Mouse (Mus musculus) heart, embryonic 14.5 days (tissue): ENCODE measurements around the gene Pds5b. TPM values are rescaled to one million over a fixed set of nuclear protein-coding genes. Genes with fewer than 3 reads are reported as not detected.
"Not testable (repeated sequence)": the region's sequence is repeated elsewhere in the genome, so short reads cannot be mapped to it uniquely, and the experiment has no call there.

Experiments used
- ATAC-seq: fragments of 200-750 bp; cut with Nextera tagmentation; 2 replicates; pipeline ENCODE4 v1.8.0; 2017; ENCODE audit warnings: low read depth, moderate TSS enrichment; ENCODE audit not compliant: insufficient number of reproducible peaks, insufficient read depth, low FRiP score
- H3K27ac ChIP-seq, 2 experiments: fragments of 200-500 bp in 1 of 2; fragments of 300-500 bp in 1 of 2; sonication (generic) in 1 of 2; replicated peaks in 1 of 2; 2 replicates each; pipeline ENCODE4 v1.5.1; 2012 to 2014; ENCODE audit warnings: low read depth in 2 of 2, low read length in 2 of 2, control low read depth in 1 of 2, mild to moderate bottlenecking in 1 of 2, mixed read lengths in 1 of 2; ENCODE audit not compliant: control insufficient read depth in 1 of 2, insufficient read depth in 1 of 2
- H3K27me3 ChIP-seq: fragments of 300-500 bp; sonication (generic); 2 replicates; pipeline ENCODE4 v1.6.1; 2014; ENCODE audit warnings: mild to moderate bottlenecking, low read length, control low read depth; ENCODE audit not compliant: control insufficient read depth, insufficient read depth
- H3K36me3 ChIP-seq: fragments of 300-500 bp; sonication (generic); 2 replicates; pipeline ENCODE4 v1.6.1; 2014; ENCODE audit warnings: mild to moderate bottlenecking, control low read depth, low read length, mixed read lengths; ENCODE audit not compliant: control insufficient read depth, insufficient read depth
- H3K4me1 ChIP-seq, 2 experiments: fragments of 200-500 bp in 1 of 2; fragments of 300-500 bp in 1 of 2; sonication (generic) in 1 of 2; 2 replicates each; pipeline ENCODE4 v1.6.1; 2012 to 2014; ENCODE audit warnings: low read length in 2 of 2, control low read depth in 1 of 2, mixed read lengths in 1 of 2; ENCODE audit not compliant: control insufficient read depth in 2 of 2, insufficient read depth in 2 of 2
- H3K4me2 ChIP-seq: fragments of 300-500 bp; sonication (generic); 2 replicates; pipeline ENCODE4 v1.6.1; 2014; ENCODE audit warnings: mild to moderate bottlenecking, low read length
- H3K4me3 ChIP-seq, 2 experiments: fragments of 200-500 bp in 1 of 2; fragments of 300-500 bp in 1 of 2; sonication (generic) in 1 of 2; 2 replicates each; pipeline ENCODE4 v1.5.1; 2012 to 2014; ENCODE audit warnings: low read length in 2 of 2, mild to moderate bottlenecking in 2 of 2, control low read depth in 1 of 2, low read depth in 1 of 2, moderate library complexity in 1 of 2; ENCODE audit not compliant: control insufficient read depth in 1 of 2, insufficient read depth in 1 of 2
- H3K9ac ChIP-seq: fragments of 300-500 bp; sonication (generic); 2 replicates; pipeline ENCODE4 v1.6.1; 2014; ENCODE audit warnings: mild to moderate bottlenecking, low read length
- H3K9me3 ChIP-seq: fragments of 300-500 bp; sonication (generic); 2 replicates; pipeline ENCODE4 v1.6.1; 2016; ENCODE audit warnings: low read length, control low read depth; ENCODE audit not compliant: control insufficient read depth
- WGBS: fragments of 180-500 bp; shearing (Covaris S2); extraction: QIAGEN DNeasy Blood & Tissue Kit; methylation state at CpG from one replicate; pipeline ENCODE4 v1.1.7; 2014; 5-methylcytosine and 5-hydroxymethylcytosine counted together
- polyA plus RNA-seq: library from polyadenylated mRNA; unstranded; fragments of >200 nt; fragmentation: Nextera tagmentation; extraction: Ambion mirVana; gene quantifications from 2 replicates; pipeline ENCODE4 v1.2.1, GENCODE M21; 2014

Gene Pds5b
- polyA plus RNA-seq, 1 experiment from 2014 or later = 23.4 TPM

DNA sequence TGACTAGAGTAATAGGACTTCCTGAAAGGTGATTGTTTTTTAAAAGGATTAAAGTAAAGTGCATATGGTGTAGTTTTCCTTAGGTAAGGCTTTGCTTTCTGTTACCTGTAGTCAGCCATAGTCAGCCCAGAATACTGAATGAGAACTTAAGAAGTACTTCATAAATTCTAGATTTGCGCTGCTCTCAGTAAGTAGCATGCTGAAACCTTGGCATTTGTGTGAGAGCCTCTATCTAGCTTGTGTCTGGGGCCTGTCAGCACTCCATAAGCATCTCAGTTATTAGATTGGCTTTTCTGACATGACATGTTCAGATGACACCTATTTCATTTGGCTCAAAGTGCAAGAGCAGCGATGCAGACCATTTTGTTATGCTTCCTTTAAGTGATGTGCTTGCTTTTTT lies 19.7 kb downstream of the Pds5b start:
- Histone ChIP-seq H3K4me1 (peaks cover 0 to 6% of the 10 kb centered on the region in 2 experiments; a peak in 1 of 4 replicates), H3K27ac (no peak overlapping the region), H3K27me3 (no peaks in the 10 kb centered on the region), H3K9me3 (no peaks in the 10 kb centered on the region), H3K9ac (no peak overlapping the region), H3K36me3 (peaks cover 8% of the 10 kb centered on the region; the same call in 1 of the 2 replicates), H3K4me2 (no peak overlapping the region), H3K4me3 (no peak overlapping the region)
- 63% methylated on average over 2 of the region's 2 CpGs for WGBS
- no peak for ATAC-seq

DNA sequence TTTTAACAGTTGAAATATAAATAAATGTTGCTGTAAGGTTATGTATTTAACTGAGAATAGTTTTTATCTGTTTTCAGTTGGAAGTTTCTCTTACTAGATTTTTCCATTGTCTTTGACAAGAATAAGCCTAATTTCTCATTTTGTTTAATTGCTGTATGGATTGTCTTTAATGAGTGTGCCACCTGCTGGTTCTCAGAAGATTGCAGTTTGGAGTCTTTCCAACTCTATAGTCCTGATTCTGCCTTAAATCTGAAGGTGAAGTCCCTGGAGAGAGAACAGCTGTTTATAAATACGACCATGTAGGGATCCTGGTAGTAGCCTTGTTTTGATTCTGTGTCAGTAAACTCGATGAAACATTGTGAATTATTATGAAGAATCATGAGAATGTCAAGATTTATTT lies 29.2 kb downstream of the Pds5b start:
- 56% methylated on average over 2 of the region's 2 CpGs for WGBS
- no peak overlapping the region for H3K9ac ChIP-seq
- H3K36me3 ChIP-seq = no peaks in the 10 kb centered on the region
- no peak for ATAC-seq
- no peaks in the 10 kb centered on the region for H3K27me3 ChIP-seq
- no peak overlapping the region for H3K4me3 ChIP-seq
- H3K9me3 ChIP-seq = no peaks in the 10 kb centered on the region
- no peaks in the 10 kb centered on the region for H3K4me1 ChIP-seq
- no peak overlapping the region for H3K27ac ChIP-seq
- no peak overlapping the region for H3K4me2 ChIP-seq

DNA sequence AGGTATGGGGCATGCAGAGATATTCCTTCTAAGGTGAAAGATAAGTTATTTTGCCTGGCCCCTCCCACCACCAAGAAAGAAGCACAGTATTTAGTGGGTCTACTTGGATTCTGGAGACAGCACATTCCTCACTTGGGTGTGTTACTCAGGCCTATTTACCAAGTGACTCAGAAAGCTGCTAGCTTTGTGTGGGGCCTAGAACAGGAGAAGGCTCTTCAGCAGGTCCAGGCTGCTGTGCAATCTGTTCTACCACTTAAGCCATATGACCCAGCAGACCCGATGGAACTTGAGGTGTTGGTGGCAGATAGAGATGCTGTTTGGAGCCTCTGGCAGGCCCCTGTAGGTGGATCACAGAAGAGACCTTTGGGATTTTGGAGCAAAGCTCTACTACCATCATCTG lies 33.1 kb downstream of the Pds5b start:
- not testable (repeated sequence) for H3K4me2 ChIP-seq, H3K9ac ChIP-seq, H3K36me3 ChIP-seq, H3K27ac ChIP-seq, H3K4me3 ChIP-seq, H3K9me3 ChIP-seq, ATAC-seq, H3K27me3 ChIP-seq
- H3K4me1 ChIP-seq = peaks cover 11 to 16% of the 10 kb centered on the region in 2 experiments; a peak in 3 of 4 replicates
- WGBS = 69% methylated on average over 1 of the region's 1 CpGs

DNA sequence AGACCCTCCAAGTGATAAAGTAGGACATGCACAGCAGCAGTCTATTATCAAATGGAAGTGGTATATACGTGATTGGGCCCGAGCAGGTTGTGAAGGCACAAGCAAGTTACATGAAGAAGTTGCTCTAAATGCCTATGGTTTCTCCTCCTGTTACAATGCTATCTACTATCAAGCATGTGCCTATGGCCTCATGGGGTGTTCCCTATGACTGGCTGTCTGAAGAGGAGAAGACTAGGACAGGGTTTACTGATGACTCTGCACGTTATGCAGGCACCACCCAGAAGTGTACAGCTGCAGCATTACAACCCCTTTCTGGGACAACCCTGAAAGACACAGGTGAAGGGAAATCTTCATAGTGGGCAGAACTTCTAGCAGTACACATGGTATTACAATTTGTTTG lies 33.6 kb downstream of the Pds5b start:
- not testable (repeated sequence) for H3K4me3 ChIP-seq, H3K4me2 ChIP-seq, H3K9me3 ChIP-seq, H3K27ac ChIP-seq, H3K36me3 ChIP-seq, H3K27me3 ChIP-seq, H3K9ac ChIP-seq, ATAC-seq
- peaks cover 11 to 19% of the 10 kb centered on the region in 2 experiments; a peak in 3 of 4 replicates for H3K4me1 ChIP-seq
- WGBS = 87% methylated on average over 3 of the region's 3 CpGs

DNA sequence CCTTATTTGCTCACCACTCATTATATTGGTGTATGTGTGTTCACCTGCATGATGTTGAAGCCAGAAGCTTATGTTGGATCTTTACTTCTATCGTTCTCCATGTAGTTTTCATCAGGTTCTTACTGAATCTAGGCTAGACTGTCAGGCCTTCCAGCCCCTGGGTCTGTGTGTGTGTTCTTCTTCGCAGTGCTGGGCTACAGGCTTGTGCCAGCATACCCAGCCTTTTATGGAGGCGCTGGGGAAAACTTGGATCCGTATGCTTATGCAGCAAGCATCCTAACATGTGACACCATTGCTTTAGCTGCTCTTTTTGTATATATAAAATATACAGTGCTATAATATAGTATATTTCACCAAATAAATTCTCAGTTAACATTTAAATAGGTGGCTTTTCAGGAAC lies 38.0 kb downstream of the Pds5b start:
- ATAC-seq = no peak

DNA sequence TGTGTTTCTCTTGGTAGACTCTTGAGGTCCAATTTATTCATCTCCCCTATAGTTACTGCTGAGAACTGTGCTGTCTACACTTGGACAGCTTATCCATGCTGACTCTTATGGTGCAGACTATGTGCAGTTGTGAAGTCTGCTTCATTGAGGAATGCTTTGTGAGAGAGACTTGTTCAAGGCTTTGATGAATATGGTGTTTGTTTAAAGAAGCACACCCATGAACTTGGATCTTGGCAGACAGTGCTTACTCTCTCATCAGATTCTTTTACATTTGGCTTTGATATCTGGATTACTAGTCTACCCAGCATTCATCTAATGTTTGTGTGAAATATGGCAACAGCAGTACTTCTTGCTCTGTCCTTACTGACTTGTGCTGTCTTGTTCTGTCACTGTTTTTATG lies 39.9 kb downstream of the Pds5b start:
- Histone ChIP-seq H3K27me3 (no peaks in the 10 kb centered on the region), H3K4me2 (no peak overlapping the region), H3K9ac (no peak overlapping the region), H3K4me3 (no peak overlapping the region), H3K9me3 (no peaks in the 10 kb centered on the region), H3K36me3 (no peaks in the 10 kb centered on the region), H3K4me1 (peaks cover 11 to 30% of the 10 kb centered on the region in 2 experiments), H3K27ac (no peak overlapping the region)
- no peak for ATAC-seq

More for the DNA sequence above, 38.0 kb downstream of the Pds5b start:
- peak overlapping the region; percentile 4 to 27; a peak in 2 of 4 replicates for H3K27ac ChIP-seq
- H3K4me2 ChIP-seq = no peak overlapping the region
- H3K36me3 ChIP-seq = no peaks in the 10 kb centered on the region
- 57% methylated on average over 4 of the region's 4 CpGs for whole genome bisulfite sequencing
- H3K27me3 ChIP-seq = no peaks in the 10 kb centered on the region
- H3K9me3 ChIP-seq = no peaks in the 10 kb centered on the region
- H3K4me3 ChIP-seq = no peak overlapping the region
- H3K4me1 ChIP-seq = peaks cover 11 to 23% of the 10 kb centered on the region in 2 experiments
- no peak overlapping the region for H3K9ac ChIP-seq

DNA sequence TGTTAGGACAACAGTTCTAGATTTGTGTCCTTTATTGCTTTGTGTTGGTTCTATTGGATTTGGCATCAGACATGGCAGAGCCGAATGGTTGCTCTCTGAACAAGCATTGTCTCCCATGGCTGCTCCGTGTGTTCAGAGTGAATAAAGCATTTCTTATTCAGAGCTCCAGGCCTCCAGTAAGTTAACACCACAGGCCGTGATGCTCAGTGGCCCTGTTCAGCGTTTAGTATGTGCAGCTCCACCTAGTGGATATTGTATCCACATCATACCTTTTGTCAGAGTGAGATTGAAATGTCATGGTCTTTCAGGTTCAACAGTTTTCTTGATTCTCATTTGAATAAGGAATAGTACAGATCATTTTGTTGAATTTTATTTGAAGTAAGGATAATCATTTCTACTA lies 44.2 kb downstream of the Pds5b start:
- Histone ChIP-seq H3K9me3 (no peaks in the 10 kb centered on the region), H3K36me3 (peaks cover 19% of the 10 kb centered on the region)
- ATAC-seq = no peak

DNA sequence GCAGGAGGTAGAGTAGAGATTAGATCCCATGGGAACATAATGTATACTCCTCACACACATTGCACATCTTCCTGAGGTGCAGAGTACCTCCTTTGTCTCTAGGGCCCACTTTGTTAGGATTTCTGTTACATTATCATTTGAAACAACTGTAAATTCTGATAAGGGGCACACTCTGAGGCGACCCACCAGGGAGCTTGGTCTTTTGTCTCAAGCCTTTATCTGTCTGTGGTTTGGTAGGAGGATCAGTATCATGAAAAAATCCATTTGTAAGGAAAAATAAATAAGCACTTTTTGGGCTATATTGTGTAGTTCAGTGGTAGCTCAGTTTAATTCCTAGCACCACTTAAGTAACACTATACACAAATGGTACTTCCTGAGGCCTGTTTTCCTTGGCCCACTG lies 51.1 kb downstream of the Pds5b start:
- no peak for ATAC-seq
- WGBS = 60% methylated on average over 1 of the region's 1 CpGs
- peaks cover 0 to 5% of the 10 kb centered on the region in 2 experiments; a peak in 1 of 4 replicates for H3K4me1 ChIP-seq
- H3K27ac ChIP-seq = no peak overlapping the region
- no peak overlapping the region for H3K4me3 ChIP-seq
- peaks cover 55% of the 10 kb centered on the region for H3K36me3 ChIP-seq
- H3K9ac ChIP-seq = no peak overlapping the region
- no peaks in the 10 kb centered on the region for H3K9me3 ChIP-seq
- H3K27me3 ChIP-seq = no peaks in the 10 kb centered on the region
- no peak overlapping the region for H3K4me2 ChIP-seq

More for the DNA sequence above, 44.2 kb downstream of the Pds5b start:
- Histone ChIP-seq H3K9ac (no peak overlapping the region), H3K4me2 (no peak overlapping the region), H3K4me1 (peaks cover 0 to 11% of the 10 kb centered on the region in 2 experiments; a peak in 3 of 4 replicates), H3K27me3 (no peaks in the 10 kb centered on the region), H3K4me3 (no peak overlapping the region), H3K27ac (no peak overlapping the region)
- WGBS = 23% methylated on average over 4 of the region's 4 CpGs
